Mouse (Mus musculus) limb, embryonic 12.5 days (tissue): ENCODE measurements around the gene Mslnl. TPM values are rescaled to one million over a fixed set of nuclear protein-coding genes. Genes with fewer than 3 reads are reported as not detected.

Experiments
- ATAC-seq: fragments of 200-750 bp; cut with Nextera tagmentation; 2 replicates; pipeline ENCODE4 v1.8.0; 2017; ENCODE audit warnings: low read depth, moderate TSS enrichment; ENCODE audit not compliant: insufficient number of reproducible peaks, insufficient read depth, low FRiP score, low TSS enrichment
- H3K27ac ChIP-seq: fragments of 300-500 bp; sonication (generic); 2 replicates; pipeline ENCODE4 v1.5.1; 2016; ENCODE audit warnings: mild to moderate bottlenecking, moderate library complexity
- H3K27me3 ChIP-seq: fragments of 300-500 bp; sonication (generic); 2 replicates; pipeline ENCODE4 v1.6.1; 2016; ENCODE audit warnings: mild to moderate bottlenecking, moderate library complexity
- H3K36me3 ChIP-seq: fragments of 300-500 bp; sonication (generic); 2 replicates; pipeline ENCODE4 v1.6.1; 2016; ENCODE audit warnings: mild to moderate bottlenecking, moderate library complexity
- H3K4me1 ChIP-seq: fragments of 300-500 bp; sonication (generic); replicated peaks from 2 replicates; pipeline ENCODE4 v1.6.1; 2016
- H3K4me2 ChIP-seq: fragments of 300-500 bp; sonication (generic); 2 replicates; pipeline ENCODE4 v1.6.1; 2016; ENCODE audit warnings: mild to moderate bottlenecking, moderate library complexity
- H3K4me3 ChIP-seq: fragments of 300-500 bp; sonication (generic); replicated peaks from 2 replicates; pipeline ENCODE4 v1.5.1; 2016; ENCODE audit warnings: mild to moderate bottlenecking
- H3K9ac ChIP-seq: fragments of 300-500 bp; sonication (generic); replicated peaks from 2 replicates; pipeline ENCODE4 v1.6.1; 2016; ENCODE audit warnings: mild to moderate bottlenecking, moderate library complexity
- H3K9me3 ChIP-seq: fragments of 300-500 bp; sonication (generic); 2 replicates; pipeline ENCODE4 v1.6.1; 2016; ENCODE audit warnings: mild to moderate bottlenecking, moderate library complexity
- WGBS: fragments of 180-500 bp; shearing (Covaris S2); methylation state at CpG from one replicate; pipeline ENCODE4 v1.1.7; 2016; 5-methylcytosine and 5-hydroxymethylcytosine counted together
- polyA plus RNA-seq: library from polyadenylated mRNA; unstranded; fragments of >200 nt; fragmentation: Nextera tagmentation; extraction: Ambion mirVana; gene quantifications from 2 replicates; pipeline ENCODE4 v1.2.1, GENCODE M21; 2016

Mslnl gene
- polyA plus RNA-seq, 1 experiment from 2014 or later, result not detected

DNA sequence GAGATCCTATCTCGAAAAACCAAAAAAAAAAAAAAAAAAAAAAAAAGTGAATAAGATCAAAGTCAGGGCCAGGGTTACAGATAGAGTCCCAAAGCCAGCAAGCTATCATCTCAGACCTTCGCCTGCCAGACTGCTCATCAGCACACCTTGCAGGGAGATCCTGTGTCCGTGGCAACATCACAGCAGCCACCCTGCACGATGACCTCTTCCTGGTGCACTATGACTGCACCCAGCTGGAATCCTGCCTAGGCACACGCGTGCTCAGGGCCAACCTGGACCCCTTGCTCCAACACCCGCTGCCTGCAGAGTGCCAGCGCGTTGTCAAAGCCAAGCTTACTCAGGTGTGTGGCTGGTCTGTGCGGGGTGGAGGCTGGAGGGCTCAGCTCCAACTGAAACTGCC, 8.5 kb downstream of the Mslnl start:
- H3K4me3 ChIP-seq, result no peak overlapping the region
- ATAC-seq, result no peak
- 0 out of 2 replicates have a peak, but pooled peaks cover 9% of the 10 kb centered on the region for H3K27me3 ChIP-seq
- no peak overlapping the region for H3K9ac ChIP-seq
- no peak overlapping the region for H3K27ac ChIP-seq
- 78% methylated on average over 10 of the region's 10 CpGs for WGBS
- H3K4me2 ChIP-seq, result no peak overlapping the region
- no peaks in the 10 kb centered on the region for H3K9me3 ChIP-seq
- H3K36me3 ChIP-seq, result no peaks in the 10 kb centered on the region
- no peaks in the 10 kb centered on the region for H3K4me1 ChIP-seq

DNA sequence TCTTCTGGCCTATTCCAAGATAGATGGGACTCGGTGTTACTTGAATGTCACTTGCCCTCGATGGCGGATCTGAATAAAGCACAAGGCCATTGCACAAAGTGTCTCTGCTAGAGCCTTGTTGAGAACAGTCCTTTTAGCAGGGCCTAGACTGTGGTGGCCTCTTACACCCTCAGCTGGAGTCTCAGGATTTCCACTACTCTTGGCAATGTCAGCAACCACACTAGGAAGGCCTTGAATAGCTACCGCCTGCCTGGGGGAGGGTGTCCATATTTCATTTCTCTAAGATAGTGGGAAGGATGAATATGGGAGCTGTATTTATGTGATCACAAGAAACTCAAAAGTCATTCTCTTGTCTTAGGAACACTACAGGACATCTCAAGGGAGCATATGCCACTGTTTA, 12.4 kb downstream of the Mslnl start:
- ATAC-seq, result no peak
- no peak overlapping the region for H3K27ac ChIP-seq
- WGBS, result 91% methylated on average over 4 of the region's 4 CpGs
- H3K4me1 ChIP-seq, result peaks cover 6% of the 10 kb centered on the region; the same call in 1 of the 2 replicates
- H3K9me3 ChIP-seq, result no peaks in the 10 kb centered on the region
- no peak overlapping the region for H3K9ac ChIP-seq
- H3K4me2 ChIP-seq, result no peak overlapping the region
- no peak overlapping the region for H3K4me3 ChIP-seq
- H3K27me3 ChIP-seq, result no peaks in the 10 kb centered on the region
- no peaks in the 10 kb centered on the region for H3K36me3 ChIP-seq

DNA sequence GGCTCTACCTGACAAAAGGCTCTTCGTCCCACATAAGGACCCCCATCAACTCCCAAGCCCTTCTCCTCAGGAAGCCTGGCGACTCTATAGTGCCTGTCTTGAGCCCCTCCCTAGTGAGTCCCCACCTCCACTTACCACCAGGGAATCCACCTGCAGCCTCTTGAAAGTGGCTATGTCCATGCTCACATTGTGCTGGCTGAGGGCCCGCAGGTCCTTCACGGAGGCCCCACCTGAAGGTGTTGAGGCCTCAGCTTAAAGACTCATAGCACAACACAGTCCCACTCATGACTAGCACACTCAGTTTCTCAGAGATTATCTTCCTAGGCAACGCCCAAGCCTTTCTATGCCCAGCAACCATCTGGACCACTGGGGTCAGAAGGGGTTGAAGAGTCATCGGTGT, 13.5 kb downstream of the Mslnl start:
- H3K9ac ChIP-seq, result no peak overlapping the region
- no peaks in the 10 kb centered on the region for H3K36me3 ChIP-seq
- no peaks in the 10 kb centered on the region for H3K27me3 ChIP-seq
- H3K4me3 ChIP-seq, result no peak overlapping the region
- no peak overlapping the region for H3K4me2 ChIP-seq
- peaks cover 6% of the 10 kb centered on the region; the same call in 1 of the 2 replicates for H3K4me1 ChIP-seq
- H3K9me3 ChIP-seq, result no peaks in the 10 kb centered on the region
- H3K27ac ChIP-seq, result no peak overlapping the region
- 78% methylated on average over 6 of the region's 6 CpGs for WGBS
- ATAC-seq, result no peak

DNA sequence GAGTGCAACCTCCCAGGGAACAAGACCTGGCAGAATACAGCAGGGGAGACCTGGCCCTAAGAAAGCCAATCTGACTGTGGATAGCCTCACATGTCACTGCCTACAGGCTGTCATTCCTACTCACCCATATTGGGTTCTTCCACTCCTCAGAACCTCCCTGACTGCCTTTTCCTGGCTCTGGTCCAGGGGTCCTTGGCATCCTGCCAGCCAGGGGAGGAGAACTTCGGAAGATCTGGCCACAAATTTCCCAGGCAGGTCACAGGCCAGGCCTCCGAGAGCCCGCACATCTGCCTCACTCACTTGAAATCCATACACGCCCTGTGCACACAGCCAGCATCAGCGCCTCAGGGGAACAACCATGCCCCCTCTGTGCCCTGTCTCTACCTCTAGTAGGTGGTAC, 15.6 kb downstream of the Mslnl start:
- no peaks in the 10 kb centered on the region for H3K9me3 ChIP-seq
- no peak overlapping the region for H3K4me3 ChIP-seq
- peaks cover 16% of the 10 kb centered on the region for H3K4me1 ChIP-seq
- WGBS, result 59% methylated on average over 5 of the region's 5 CpGs
- no peak overlapping the region for H3K4me2 ChIP-seq
- no peak for ATAC-seq
- H3K27me3 ChIP-seq, result no peaks in the 10 kb centered on the region
- no peak overlapping the region for H3K27ac ChIP-seq
- H3K36me3 ChIP-seq, result no peaks in the 10 kb centered on the region
- peak overlapping the region; percentile 35; the same call in 1 of the 2 replicates for H3K9ac ChIP-seq

DNA sequence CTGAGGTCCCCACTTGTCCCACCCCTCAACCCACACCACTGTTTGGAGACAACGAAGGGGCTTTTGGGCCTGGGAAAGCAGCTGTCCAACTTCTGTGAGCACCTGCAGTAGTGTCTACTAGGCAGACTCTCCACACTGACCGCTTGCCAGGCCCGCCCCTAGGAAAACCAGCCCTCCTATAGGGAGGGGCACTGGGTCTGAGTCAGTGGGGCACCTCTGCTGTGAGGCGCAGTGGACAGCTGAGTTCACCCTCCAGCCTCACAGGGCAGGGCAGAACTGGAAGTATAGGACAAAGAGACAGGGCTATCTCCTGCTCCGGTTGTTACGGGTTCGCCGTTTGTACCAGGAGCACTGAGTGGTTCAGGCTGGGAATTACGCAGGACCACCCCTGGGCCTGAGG, 18.4 kb downstream of the Mslnl start, which contains the start of gene Msln:
TSS of gene Msln (minus strand) at position 138 of the 400 bp plus-strand sequence.
- no peaks in the 10 kb centered on the region for H3K9me3 ChIP-seq
- no peaks in the 10 kb centered on the region; the same call in 1 of the 2 replicates for H3K27me3 ChIP-seq
- WGBS, result 84% methylated on average over 9 of the region's 9 CpGs
- H3K4me3 ChIP-seq, result no peak within 1 kb of the TSS
- no peaks in the 10 kb centered on the region for H3K36me3 ChIP-seq
- H3K4me2 ChIP-seq, result no peak within 1 kb of the TSS
- peaks cover 16% of the 10 kb centered on the region for H3K4me1 ChIP-seq
- ATAC-seq, result 0 out of 2 replicates have a peak, but pooled peaks have one; percentile 9
- H3K27ac ChIP-seq, result no peak within 1 kb of the TSS
- H3K9ac ChIP-seq, result no peak within 1 kb of the TSS

DNA sequence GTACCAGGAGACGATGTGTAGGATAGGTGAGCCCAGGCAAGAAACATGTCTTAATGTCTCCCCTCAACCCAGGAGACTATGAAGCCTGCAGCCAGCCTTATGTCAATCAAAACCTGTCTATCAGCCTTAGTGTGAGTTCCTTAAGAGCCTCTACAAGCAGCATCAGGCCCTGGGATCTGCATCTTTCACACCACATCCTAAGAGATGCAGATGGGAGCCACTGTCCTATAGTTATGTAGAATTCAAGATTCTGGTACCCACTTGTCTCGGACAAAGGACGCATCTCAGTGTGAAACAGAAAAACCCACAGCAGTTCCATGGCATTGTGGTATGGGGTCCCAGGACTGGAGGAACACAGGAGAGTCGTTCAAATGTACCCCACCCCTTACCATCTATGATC, 19.2 kb downstream of the Mslnl start:
- Histone ChIP-seq H3K9me3 (no peaks in the 10 kb centered on the region), H3K27ac (no peak overlapping the region), H3K4me1 (peaks cover 16% of the 10 kb centered on the region), H3K36me3 (no peaks in the 10 kb centered on the region), H3K4me3 (no peak overlapping the region), H3K27me3 (no peaks in the 10 kb centered on the region; the same call in 1 of the 2 replicates), H3K9ac (no peak overlapping the region), H3K4me2 (no peak overlapping the region)
- WGBS, result 86% methylated on average over 4 of the region's 4 CpGs
- ATAC-seq, result no peak

DNA sequence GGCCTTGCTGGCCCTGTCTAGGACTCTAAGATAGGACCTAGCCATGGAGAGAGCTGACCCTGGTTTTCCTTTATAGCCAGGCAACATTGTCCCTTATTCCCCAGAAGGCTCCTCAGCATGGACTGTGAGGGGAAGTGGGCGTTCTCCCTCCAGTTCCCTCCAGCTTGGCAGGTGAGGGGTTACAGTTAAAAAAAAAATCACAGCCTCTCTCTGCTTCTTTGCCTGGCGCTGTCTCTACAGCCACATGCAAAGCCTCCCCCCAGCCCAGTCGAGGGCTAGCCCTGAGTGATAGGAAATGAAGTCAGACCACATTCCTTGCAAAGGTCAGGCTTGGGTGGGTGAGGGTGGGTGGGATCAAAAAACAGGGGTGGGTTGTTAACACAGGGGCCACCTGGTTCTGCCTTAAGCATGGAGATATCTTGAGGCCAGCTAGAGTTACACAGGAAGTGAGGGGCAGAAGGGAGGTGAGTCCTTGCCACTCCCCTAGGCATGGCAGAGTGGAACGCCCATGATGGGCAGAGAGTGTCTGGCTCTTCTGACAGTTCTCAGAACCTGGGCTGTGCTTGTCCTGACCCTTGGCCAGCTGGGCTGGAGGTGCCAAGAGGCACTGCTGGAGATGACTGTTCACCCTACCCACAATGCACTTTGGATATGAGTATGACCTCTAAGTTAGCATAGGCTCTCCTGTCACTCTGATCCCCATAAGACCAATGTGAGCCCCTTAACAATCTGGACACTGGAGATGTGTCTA, 20.0 kb downstream of the Mslnl start:
- ATAC-seq, result no peak
- 42% methylated on average over 4 of the region's 4 CpGs for WGBS
- H3K36me3 ChIP-seq, result no peaks in the 10 kb centered on the region

DNA sequence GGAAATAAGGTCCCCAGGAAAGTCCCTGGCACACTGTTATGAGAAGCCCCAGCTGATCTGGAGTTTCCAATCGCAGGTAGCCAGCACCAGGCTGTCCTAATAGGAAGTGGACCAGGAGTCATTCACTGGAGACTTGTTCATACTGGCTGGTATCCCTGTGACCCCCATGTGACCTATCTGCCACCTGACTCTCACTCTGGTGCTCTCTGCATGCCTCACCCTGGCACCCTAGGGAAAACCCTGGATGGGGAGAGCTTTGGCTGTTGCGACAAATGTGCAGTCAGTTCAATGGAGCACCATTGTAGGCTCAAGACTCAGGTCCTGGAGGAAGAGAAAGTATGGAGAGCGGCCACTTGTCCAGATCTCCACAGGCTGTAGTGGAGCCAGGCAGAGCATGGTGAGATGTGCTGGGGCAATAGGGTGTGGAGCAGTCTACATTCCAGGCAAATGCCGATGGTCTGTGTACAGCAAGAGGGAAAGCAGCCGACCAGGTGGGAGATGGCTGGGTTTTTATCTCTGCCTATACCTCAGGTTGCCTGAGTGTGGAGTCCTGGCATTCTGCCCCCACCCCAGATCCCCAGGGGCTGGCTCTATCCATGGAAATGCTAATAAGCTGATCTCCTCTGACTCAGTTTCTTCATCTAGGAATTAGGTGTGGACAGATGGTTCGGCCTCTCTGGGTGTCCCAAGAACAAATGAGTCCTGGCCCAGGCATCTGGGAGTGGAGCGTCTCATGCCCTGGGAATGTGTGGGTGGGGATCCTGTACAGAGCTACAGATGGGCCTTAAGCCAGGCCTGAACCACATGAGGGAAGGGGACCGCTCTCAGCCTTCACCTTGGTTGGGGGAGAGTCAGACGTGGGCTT, 20.8 kb downstream of the Mslnl start:
- WGBS, result 82% methylated on average over 9 of the region's 9 CpGs
- no peak overlapping the region for H3K4me3 ChIP-seq
- no peaks in the 10 kb centered on the region; the same call in 1 of the 2 replicates for H3K27me3 ChIP-seq
- H3K4me2 ChIP-seq, result no peak overlapping the region
- peaks cover 11% of the 10 kb centered on the region for H3K4me1 ChIP-seq
- H3K9me3 ChIP-seq, result no peaks in the 10 kb centered on the region
- no peak overlapping the region for H3K9ac ChIP-seq
- ATAC-seq, result no peak
- H3K27ac ChIP-seq, result no peak overlapping the region
- H3K36me3 ChIP-seq, result no peaks in the 10 kb centered on the region

More for the DNA sequence above, 20.0 kb downstream of the Mslnl start:
- no peak overlapping the region for H3K4me2 ChIP-seq
- no peaks in the 10 kb centered on the region for H3K9me3 ChIP-seq
- peaks cover 16% of the 10 kb centered on the region for H3K4me1 ChIP-seq
- H3K27me3 ChIP-seq, result no peaks in the 10 kb centered on the region; the same call in 1 of the 2 replicates
- H3K4me3 ChIP-seq, result no peak overlapping the region
- no peak overlapping the region for H3K27ac ChIP-seq
- no peak overlapping the region for H3K9ac ChIP-seq

DNA sequence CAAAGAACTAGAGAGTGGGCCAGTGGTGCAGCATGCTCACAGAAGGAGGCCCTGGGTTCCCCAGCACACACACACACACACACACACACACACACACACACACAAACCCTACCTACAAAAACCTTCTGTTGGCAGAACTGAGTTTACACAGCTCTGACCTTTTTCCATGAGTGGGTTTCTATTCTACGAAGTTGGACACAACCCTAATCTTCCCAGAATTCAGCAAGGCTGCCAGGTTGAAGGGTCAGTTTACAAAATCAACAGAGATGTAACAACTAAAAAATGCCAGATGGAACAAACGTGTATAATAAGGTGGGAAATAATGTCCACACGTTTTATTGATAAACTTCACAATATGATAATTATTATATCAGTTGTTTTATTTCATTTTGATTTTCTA, 21.8 kb downstream of the Mslnl start:
- H3K4me3 ChIP-seq, result no peak overlapping the region
- no peak for ATAC-seq
- no peaks in the 10 kb centered on the region for H3K9me3 ChIP-seq
- H3K36me3 ChIP-seq, result no peaks in the 10 kb centered on the region
- no peak overlapping the region for H3K27ac ChIP-seq
- no peak overlapping the region for H3K9ac ChIP-seq
- WGBS, result 76% methylated on average over 3 of the region's 3 CpGs
- H3K4me1 ChIP-seq, result peaks cover 10% of the 10 kb centered on the region
- no peak overlapping the region for H3K4me2 ChIP-seq
- H3K27me3 ChIP-seq, result no peaks in the 10 kb centered on the region; the same call in 1 of the 2 replicates

DNA sequence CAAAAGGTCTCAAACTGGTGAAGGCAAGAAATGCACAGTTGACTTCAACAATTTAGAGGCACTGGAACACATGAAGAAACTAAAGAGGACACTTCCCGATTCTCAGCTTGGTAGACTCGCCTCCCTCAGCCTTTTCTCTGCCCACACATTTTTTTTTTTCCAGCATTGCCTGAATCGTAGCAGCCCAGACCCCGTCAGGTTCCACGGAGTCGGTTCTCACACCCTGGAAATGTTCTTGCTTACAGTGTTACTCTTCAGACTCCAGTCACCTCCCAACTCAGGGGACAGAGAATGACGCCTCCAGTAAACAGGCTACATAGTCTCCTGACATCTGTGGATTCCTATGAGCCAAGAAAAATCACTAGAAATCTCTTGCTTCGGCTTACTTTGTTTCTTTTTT, 24.3 kb downstream of the Mslnl start:
- Histone ChIP-seq H3K27ac (no peak overlapping the region), H3K36me3 (no peaks in the 10 kb centered on the region), H3K4me2 (no peak overlapping the region), H3K27me3 (no peaks in the 10 kb centered on the region; the same call in 1 of the 2 replicates), H3K4me1 (peaks cover 10% of the 10 kb centered on the region), H3K9ac (no peak overlapping the region), H3K9me3 (no peaks in the 10 kb centered on the region), H3K4me3 (no peak overlapping the region)
- WGBS, result 74% methylated on average over 8 of the region's 8 CpGs
- ATAC-seq, result no peak

DNA sequence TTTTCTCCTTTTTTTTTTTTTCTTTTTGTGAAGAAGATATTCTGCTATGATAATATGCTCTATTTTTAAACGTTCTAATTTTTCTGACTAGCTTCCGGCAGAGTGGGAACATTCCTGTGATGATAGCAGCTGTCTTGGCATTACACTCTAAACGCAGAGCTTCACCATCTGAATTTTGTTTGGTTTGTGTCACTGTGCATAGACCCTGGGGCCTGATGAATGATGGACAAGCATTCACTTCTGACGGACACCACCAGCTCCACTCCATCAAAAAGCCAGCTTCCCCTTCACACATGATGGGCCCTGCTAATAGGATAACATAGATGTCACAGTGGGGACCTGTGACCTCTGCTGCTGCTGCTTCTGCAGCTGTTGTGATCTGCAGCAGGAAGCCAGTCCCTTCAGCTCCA, 25.7 kb downstream of the Mslnl start:
- H3K27me3 ChIP-seq, result no peaks in the 10 kb centered on the region; the same call in 1 of the 2 replicates
- no peaks in the 10 kb centered on the region for H3K9me3 ChIP-seq
- WGBS, result 70% methylated on average over 4 of the region's 4 CpGs
- no peak overlapping the region for H3K27ac ChIP-seq
- no peak overlapping the region for H3K9ac ChIP-seq
- H3K4me3 ChIP-seq, result no peak overlapping the region
- no peak overlapping the region for H3K4me2 ChIP-seq
- no peak for ATAC-seq
- no peaks in the 10 kb centered on the region for H3K36me3 ChIP-seq
- peaks cover 5% of the 10 kb centered on the region; the same call in 1 of the 2 replicates for H3K4me1 ChIP-seq
